Mouse (Mus musculus): ENCODE data around the gene Rsph9.

GRCm38 (mm10) chr17:46157131-46157530 lies 13.1 kb upstream of the Rsph9 start:
- no peak for TF ChIP-seq TAL1 (IDR thresholded peaks at IDR 0.05; ENCODE audit: low read length)
- no peak for TF ChIP-seq GATA1 (IDR thresholded peaks at IDR 0.05; ENCODE audit: low read length)
